Mouse (Mus musculus): ENCODE results near the gene Pltp. TPM values are rescaled to one million over a fixed set of nuclear protein-coding genes. Genes with fewer than 3 reads are reported as not detected.

Pltp gene
- polyA plus RNA-seq, 1 experiment from 2014 or later: 48.5 TPM

DNA sequence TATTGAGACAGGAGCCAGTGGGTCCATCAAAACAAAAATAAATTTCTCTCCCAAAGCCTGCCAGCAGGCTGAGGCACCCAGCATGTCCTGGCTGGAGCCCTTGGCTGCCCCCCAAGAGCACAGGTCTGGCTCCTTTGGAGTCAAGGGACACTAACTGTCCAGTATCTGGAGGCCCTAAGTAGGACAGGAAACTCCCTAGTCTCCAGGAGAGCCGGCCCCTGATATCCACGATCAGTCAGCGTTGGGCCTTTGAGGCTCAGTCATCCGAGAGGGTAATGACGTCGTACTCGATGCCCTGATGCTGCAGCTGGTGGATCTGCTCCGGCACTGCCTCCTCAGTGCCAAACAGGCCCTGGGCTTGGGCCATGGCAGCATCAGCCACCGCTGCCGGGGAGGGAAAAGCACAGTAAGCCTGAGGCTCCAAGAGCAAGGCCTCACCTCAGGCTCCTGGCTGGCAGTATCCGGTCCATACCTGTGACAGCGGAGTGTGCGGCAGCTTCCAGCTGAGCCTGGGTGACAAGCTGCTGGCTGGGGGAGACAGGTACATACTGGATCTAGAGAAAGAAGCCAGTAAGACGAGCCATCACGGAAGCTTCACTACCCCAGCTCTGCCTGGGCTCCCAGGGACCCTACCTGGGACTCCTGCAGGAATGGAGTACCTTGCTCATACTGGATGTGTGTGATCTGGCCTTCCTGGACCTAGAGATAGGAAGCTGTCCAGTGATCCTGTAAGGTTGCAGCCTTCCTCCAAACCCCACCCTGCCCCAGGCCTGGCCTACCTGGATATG, 34.6 kb upstream of the Pltp start:
- Histone ChIP-seq H3K9ac (no peak overlapping the region), H3K4me3 (replicated peaks) (no peak overlapping the region), H3K9me3 (no peaks in the 10 kb centered on the region), H3K27me3 (replicated peaks) (no peaks in the 10 kb centered on the region), H3K4me1 (no peaks in the 10 kb centered on the region), H3K36me3 (peaks cover 96% of the 10 kb centered on the region), H3K27ac (no peak overlapping the region), H3K4me2 (no peak overlapping the region)
- WGBS: 88% methylated on average over 15 of the region's 15 CpGs
- ATAC-seq (ENCODE audit: insufficient read depth, low FRiP score, low read depth): no peak

DNA sequence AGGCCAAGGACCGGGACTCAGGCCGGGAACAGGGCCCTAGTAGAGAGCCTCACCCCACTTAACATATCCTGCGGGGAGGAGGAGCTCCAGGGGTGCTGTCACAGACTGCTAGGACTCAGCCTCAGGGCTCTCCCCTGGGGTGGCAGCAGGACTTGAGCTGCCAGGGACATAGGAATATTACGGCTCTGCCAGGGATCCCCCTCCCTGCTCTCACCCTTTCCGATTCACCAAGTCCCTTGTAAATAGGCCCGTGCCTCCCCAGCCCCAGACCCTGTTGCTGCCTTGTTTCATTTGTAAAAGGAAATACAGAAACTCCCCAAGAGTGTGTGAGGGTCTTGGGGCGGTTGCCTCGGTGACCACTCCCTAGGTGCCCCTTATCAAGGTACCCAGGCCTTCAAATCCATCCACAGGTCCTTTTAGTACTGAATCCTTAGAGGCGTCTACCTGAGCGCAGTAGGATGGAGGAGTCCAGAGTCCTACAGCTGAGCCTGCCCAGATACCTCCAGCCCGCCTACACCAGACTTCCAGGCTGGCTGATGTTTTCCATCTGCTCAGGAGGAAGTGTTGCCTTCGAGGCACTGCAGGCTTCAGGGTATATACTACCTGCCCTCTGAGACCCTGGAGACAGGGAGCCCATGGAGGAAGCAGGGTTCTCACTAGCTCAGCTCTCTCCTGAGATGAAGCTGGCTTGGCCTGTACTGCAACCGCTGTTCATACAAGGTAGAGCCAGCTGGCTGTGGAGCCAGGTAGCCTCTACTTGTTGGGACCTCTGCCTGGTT, 33.7 kb upstream of the Pltp start:
- no peaks in the 10 kb centered on the region for H3K9me3 ChIP-seq
- H3K27ac ChIP-seq: no peak overlapping the region
- no peak overlapping the region for H3K9ac ChIP-seq
- peaks cover 99% of the 10 kb centered on the region for H3K36me3 ChIP-seq
- H3K27me3 ChIP-seq (replicated peaks): no peaks in the 10 kb centered on the region
- H3K4me2 ChIP-seq: no peak overlapping the region
- H3K4me3 ChIP-seq (replicated peaks): no peak overlapping the region
- ATAC-seq (ENCODE audit: insufficient read depth, low FRiP score, low read depth): no peak
- no peaks in the 10 kb centered on the region for H3K4me1 ChIP-seq
- WGBS: 77% methylated on average over 13 of the region's 13 CpGs

DNA sequence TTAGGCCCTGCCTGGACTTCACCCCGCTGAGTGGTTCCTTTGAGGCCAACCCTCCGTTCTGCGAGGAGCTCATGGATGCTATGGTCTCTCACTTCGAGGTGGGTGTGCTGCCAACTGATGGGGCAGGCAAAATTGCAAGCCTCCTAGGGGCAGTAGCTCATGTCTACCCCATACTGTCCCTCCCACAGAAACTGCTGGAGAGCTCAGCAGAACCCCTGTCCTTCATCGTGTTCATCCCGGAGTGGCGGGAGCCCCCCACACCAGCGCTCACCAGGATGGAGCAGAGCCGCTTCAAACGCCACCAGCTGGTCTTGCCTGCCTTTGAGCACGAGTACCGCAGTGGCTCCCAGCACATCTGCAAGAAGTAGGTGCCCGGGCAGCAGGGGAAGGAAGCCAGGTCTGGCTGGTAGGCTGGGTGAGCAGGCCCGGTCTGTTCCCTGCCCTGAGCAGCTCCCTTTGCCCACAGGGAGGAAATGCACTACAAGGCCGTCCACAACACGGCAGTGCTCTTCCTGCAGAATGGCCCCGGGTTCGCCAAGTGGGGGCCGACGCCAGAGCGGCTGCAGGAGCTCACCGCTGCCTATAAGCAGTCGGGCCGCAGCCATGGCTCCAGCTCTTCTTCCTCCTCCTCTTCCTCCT, 33.0 kb upstream of the Pltp start:
- H3K4me1 ChIP-seq: no peaks in the 10 kb centered on the region
- H3K27me3 ChIP-seq (replicated peaks): no peaks in the 10 kb centered on the region
- no peaks in the 10 kb centered on the region for H3K9me3 ChIP-seq
- ATAC-seq (ENCODE audit: insufficient read depth, low FRiP score, low read depth): no peak
- H3K9ac ChIP-seq: no peak overlapping the region
- H3K4me3 ChIP-seq (replicated peaks): no peak overlapping the region
- 90% methylated on average over 24 of the region's 24 CpGs for WGBS
- H3K4me2 ChIP-seq: no peak overlapping the region
- no peak overlapping the region; the same call in 1 of the 2 replicates for H3K27ac ChIP-seq
- H3K36me3 ChIP-seq: peaks cover 98% of the 10 kb centered on the region

DNA sequence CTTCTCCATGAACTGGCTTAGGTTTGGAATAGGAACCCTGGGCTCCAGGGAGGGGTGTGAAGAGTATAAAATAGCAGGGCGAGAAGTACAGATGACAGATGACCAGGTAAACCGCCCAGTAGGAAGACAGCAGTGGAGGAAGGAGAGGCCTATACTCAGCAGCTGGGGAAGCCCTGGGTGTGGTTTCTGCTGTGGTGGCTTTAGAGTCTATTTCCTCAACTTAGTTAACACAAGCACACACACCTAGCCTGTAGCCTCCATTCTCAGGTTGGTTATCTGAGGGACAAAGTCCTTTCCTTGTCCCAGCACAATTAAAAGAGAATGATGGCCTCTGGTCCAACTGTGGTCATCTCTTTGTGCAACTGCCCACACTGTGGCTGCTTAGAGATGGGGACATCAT, 32.4 kb upstream of the Pltp start:
- Histone ChIP-seq H3K4me3 (replicated peaks) (no peak overlapping the region), H3K36me3 (peaks cover 97% of the 10 kb centered on the region), H3K9ac (no peak overlapping the region), H3K4me2 (no peak overlapping the region), H3K27ac (no peak overlapping the region), H3K9me3 (no peaks in the 10 kb centered on the region), H3K4me1 (no peaks in the 10 kb centered on the region), H3K27me3 (replicated peaks) (no peaks in the 10 kb centered on the region)
- 76% methylated on average over 2 of the region's 2 CpGs for WGBS
- ATAC-seq (ENCODE audit: insufficient read depth, low FRiP score, low read depth): no peak

DNA sequence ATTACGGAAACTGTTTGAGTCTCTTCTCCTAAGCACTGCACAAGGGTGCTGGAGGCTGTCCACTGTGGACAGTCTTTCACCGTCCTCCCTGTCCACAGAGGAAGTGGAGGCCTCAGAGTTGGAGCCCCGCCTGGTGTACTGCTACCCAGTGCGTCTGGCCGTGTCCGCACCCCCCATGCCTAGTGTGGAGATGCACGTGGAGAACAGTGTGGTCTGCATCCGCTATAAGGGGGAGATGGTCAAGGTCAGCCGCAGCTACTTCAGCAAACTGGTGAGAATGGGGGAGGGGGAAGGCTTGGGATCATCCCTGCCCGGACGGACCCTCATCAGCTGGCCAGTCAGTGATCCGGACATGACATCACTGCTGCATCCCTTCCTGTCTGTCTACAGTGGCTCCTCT, 31.5 kb upstream of the Pltp start:
- WGBS: 79% methylated on average over 12 of the region's 12 CpGs
- Histone ChIP-seq H3K27ac (no peak overlapping the region), H3K4me1 (no peaks in the 10 kb centered on the region), H3K9ac (no peak overlapping the region), H3K9me3 (no peaks in the 10 kb centered on the region), H3K4me3 (replicated peaks) (no peak overlapping the region), H3K27me3 (replicated peaks) (no peaks in the 10 kb centered on the region), H3K4me2 (no peak overlapping the region), H3K36me3 (peaks cover 96% of the 10 kb centered on the region)
- ATAC-seq (ENCODE audit: insufficient read depth, low FRiP score, low read depth): peak; percentile 5; the same call in 1 of the 2 replicates

DNA sequence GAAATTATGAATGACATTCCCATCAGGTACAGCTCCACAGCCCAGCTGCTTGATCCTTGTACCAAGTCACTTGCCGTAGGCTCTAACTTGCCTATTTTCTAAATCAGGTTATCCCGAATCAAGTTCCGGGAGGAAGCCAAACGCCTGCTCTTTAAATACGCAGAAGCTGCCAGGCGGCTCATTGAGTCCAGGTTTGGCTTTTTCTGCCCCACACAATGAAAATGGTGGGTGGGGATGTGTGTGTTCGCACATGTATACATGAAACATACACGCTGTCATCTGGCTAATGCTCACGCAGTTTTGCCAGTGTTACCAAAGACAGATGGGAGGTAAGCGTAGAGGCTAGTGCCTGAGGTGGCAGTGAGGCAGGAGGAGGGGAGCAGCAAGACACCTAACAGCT, 29.1 kb upstream of the Pltp start:
- no peaks in the 10 kb centered on the region for H3K4me1 ChIP-seq
- no peak overlapping the region for H3K27ac ChIP-seq
- no peaks in the 10 kb centered on the region for H3K9me3 ChIP-seq
- H3K27me3 ChIP-seq (replicated peaks): no peaks in the 10 kb centered on the region
- H3K4me2 ChIP-seq: no peak overlapping the region
- no peak overlapping the region for H3K4me3 ChIP-seq (replicated peaks)
- peaks cover 74% of the 10 kb centered on the region for H3K36me3 ChIP-seq
- no peak overlapping the region for H3K9ac ChIP-seq
- no peak for ATAC-seq (ENCODE audit: insufficient read depth, low FRiP score, low read depth)
- 92% methylated on average over 10 of the region's 10 CpGs for WGBS

DNA sequence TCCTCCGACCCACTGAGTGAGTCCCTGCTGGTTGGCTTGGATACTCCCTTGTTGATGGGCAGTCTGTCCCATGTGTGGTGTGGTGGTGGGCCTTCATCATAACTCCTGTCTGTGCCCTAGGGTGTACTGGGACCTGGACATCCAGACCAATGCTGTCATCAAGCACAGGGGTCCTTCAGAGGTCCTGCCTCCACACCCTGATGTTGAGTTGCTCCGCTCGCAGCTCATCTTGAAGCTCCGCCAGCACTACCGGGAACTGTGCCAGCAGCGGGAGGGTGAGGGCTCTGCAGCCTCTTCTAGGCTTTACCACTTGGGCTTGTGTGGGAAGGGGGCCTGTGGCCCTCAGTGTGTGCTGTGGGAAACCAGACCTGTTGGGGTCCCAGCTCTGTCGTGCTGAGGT, 28.3 kb upstream of the Pltp start:
- no peak overlapping the region for H3K9ac ChIP-seq
- H3K36me3 ChIP-seq: peaks cover 65% of the 10 kb centered on the region
- no peak for ATAC-seq (ENCODE audit: insufficient read depth, low FRiP score, low read depth)
- H3K9me3 ChIP-seq: no peaks in the 10 kb centered on the region
- no peaks in the 10 kb centered on the region for H3K27me3 ChIP-seq (replicated peaks)
- 55% methylated on average over 7 of the region's 7 CpGs for WGBS
- no peak overlapping the region for H3K27ac ChIP-seq
- H3K4me3 ChIP-seq (replicated peaks): no peak overlapping the region
- no peaks in the 10 kb centered on the region for H3K4me1 ChIP-seq
- no peak overlapping the region for H3K4me2 ChIP-seq

DNA sequence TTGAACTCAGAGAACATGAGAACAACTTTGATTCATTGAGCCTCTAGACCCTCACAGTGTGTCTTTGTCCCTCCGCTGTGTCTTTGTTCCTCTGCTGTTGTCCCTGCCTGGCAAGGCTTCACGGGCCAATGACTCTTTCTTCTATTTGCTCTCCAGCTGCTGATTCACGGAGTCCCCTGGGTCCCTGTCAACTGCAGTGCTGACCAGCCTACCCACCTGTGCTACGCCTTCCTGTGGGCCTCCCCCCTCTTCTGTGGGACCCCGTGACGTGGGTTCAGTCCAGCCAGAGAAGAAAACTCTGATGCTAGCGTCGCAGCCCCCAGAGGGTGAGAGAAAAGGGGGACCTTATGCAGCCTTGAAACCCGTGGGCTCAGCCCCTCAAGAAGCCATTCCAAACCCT, 25.1 kb upstream of the Pltp start:
- ATAC-seq (ENCODE audit: insufficient read depth, low FRiP score, low read depth): no peak
- WGBS: 79% methylated on average over 9 of the region's 9 CpGs
- Histone ChIP-seq H3K4me1 (peaks cover 6% of the 10 kb centered on the region), H3K4me3 (replicated peaks) (no peak overlapping the region), H3K27me3 (replicated peaks) (no peaks in the 10 kb centered on the region), H3K4me2 (no peak overlapping the region), H3K27ac (no peak overlapping the region), H3K9ac (no peak overlapping the region), H3K36me3 (peaks cover 34% of the 10 kb centered on the region), H3K9me3 (no peaks in the 10 kb centered on the region)

DNA sequence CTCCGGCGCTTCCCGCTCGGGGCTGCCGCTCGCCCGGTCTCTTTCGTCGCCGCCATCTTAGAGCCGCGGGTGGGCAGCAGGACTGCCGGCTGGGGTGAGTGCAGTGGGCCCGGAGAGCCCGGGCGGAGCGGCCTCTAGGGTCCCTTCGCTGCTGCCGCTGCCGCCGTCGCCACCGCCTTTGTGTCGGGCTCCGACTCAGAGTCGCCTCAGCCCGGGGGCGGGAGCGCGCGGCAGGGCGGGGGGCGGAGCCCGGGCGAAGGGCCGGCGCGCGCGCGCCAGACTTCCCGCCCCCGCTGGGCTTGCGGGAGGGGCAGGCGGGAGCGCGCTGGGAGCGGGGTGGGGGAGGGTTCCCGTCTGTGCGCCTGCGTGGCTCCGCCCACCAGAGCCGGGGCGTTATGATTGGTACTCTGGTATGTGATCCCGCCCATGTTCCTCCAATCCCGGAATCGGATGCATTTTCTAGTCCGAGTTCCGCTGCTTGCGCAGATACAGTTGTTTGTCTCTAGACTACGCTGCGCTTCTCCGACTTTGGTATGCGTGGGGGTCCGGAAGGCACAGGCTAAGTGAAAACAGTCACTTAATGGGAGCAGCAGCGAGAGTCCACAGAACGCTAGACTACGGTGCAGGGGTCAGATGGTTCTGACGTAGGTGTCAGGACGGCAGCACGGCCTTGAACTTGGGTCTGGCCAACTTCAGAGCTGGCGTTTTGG, 22.2 kb upstream of the Pltp start:
- Histone ChIP-seq H3K9me3 (no peaks in the 10 kb centered on the region), H3K36me3 (peaks cover 8% of the 10 kb centered on the region; the same call in 1 of the 2 replicates), H3K27me3 (replicated peaks) (no peaks in the 10 kb centered on the region), H3K4me2 (peak overlapping the region; percentile 80), H3K9ac (peak overlapping the region; percentile 98), H3K4me1 (peaks cover 11% of the 10 kb centered on the region), H3K27ac (peak overlapping the region; percentile 98), H3K4me3 (replicated peaks) (peak overlapping the region; percentile 81)
- under 1% methylated on average over 68 of the region's 72 CpGs for WGBS
- ATAC-seq (ENCODE audit: insufficient read depth, low FRiP score, low read depth): peak; percentile 90

DNA sequence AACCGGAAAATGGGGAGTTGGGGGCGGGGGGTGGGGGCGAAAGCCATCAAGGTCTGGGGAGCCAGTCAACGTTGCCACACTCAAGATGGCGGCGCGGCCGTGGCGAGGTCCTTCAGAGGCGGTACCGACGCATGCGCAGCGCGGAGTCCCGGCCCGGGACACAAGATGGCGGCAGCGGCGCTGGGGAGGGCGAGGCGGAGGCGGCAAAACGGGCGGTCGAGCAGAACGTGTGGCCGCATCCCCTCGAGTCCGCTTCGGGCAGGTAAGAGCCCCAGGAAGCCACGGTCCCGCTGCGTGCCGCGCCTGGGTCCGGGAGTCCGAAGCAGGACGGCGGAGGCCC, 21.7 kb upstream of the Pltp start, which contains the start of gene Pcif1:
Gene Pcif1 (plus strand): TSS at position 77 of the 340 bp plus-strand sequence.
- peak; percentile 85 for ATAC-seq (ENCODE audit: insufficient read depth, low FRiP score, low read depth)
- peaks cover 16% of the 10 kb centered on the region for H3K4me1 ChIP-seq
- WGBS: under 1% methylated on average over 33 of the region's 40 CpGs

DNA sequence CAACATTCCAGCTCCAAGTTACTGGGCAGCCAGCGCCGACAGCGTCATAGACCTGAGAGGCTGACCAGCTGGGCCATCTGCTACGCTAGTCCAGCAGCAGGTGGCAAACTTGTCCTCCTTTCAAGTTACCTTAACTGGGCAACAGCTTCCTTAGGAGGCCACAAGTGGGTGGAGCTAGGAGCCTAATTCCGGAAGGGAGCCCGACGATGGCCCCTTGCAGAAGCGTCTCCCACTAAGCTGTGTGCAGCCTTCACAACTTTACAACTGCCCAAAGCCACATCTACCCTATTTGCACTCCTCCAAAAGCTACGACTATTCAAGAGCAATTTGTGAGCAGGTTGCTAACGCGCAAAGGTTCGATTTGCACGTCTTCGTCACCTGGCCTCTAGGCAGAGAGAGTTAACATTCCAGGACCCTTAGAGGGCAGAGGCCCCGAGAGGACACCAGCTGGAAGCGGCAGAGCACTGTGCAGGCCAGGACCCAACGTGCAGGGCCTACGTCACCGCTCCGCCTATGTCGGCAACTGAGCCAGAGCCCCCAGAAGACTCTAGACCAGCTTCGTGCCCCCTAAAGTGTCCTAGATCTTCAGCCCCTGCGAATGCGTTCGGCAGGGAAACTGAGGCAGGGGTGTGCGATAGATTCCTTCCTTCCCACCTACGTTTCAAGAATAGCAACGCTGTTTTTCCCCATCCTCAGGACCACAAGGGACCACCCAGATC, 21.2 kb upstream of the Pltp start:
- peak; percentile 43 for ATAC-seq (ENCODE audit: insufficient read depth, low FRiP score, low read depth)
- Histone ChIP-seq H3K36me3 (no peaks in the 10 kb centered on the region), H3K9me3 (no peaks in the 10 kb centered on the region), H3K27me3 (replicated peaks) (no peaks in the 10 kb centered on the region), H3K9ac (peak overlapping the region; percentile 98; the same call in 1 of the 2 replicates), H3K27ac (peak overlapping the region; percentile 98), H3K4me3 (replicated peaks) (peak overlapping the region; percentile 81), H3K4me2 (peak overlapping the region; percentile 76), H3K4me1 (peaks cover 21% of the 10 kb centered on the region)
- WGBS: under 1% methylated on average over 28 of the region's 28 CpGs

More for the DNA sequence above, 21.7 kb upstream of the Pltp start, which contains the start of gene Pcif1:
- H3K36me3 ChIP-seq: peaks cover 3% of the 10 kb centered on the region; the same call in 1 of the 2 replicates
- H3K4me2 ChIP-seq: peak within 1 kb of the TSS; percentile 80
- no peaks in the 10 kb centered on the region for H3K27me3 ChIP-seq (replicated peaks)
- peak within 1 kb of the TSS; percentile 81 for H3K4me3 ChIP-seq (replicated peaks)
- no peaks in the 10 kb centered on the region for H3K9me3 ChIP-seq
- peak within 1 kb of the TSS; percentile 98 for H3K27ac ChIP-seq
- peak within 1 kb of the TSS; percentile 98 for H3K9ac ChIP-seq
